Mouse (Mus musculus) left cerebral cortex, adult 11 months (tissue): ENCODE results near the gene Cpne2.
A peak's percentile ranks its signal among the peaks of the same experiment; 100 is the strongest.

Experiments used
- DNase-seq: peaks from one replicate; pipeline ENCODE4 v3.0.0; 2022; ENCODE audit warnings: low spot score

The Cpne2 gene

GRCm38 (mm10) chr8:94537456-94537855, 4.7 kb downstream of the Cpne2 start:
- DNase-seq, result no peak

- DNase-seq, result no peak
Measured at GRCm38 (mm10) chr8:94540025-94540424, 7.2 kb downstream of the Cpne2 start.

- no peak for DNase-seq
Measured at GRCm38 (mm10) chr8:94540889-94541795, 8.4 kb downstream of the Cpne2 start.

GRCm38 (mm10) chr8:94543981-94544380, 11.2 kb downstream of the Cpne2 start:
- no peak for DNase-seq

GRCm38 (mm10) chr8:94549041-94549440, 16.3 kb downstream of the Cpne2 start:
- no peak for DNase-seq

GRCm38 (mm10) chr8:94549482-94549881, 16.7 kb downstream of the Cpne2 start:
- DNase-seq, result no peak

- DNase-seq, result no peak
Measured at GRCm38 (mm10) chr8:94549998-94550397, 17.2 kb downstream of the Cpne2 start.

GRCm38 (mm10) chr8:94551471-94552422, 19.0 kb downstream of the Cpne2 start:
- peak; percentile 73 for DNase-seq

- no peak for DNase-seq
Measured at GRCm38 (mm10) chr8:94552696-94553095, 19.9 kb downstream of the Cpne2 start.

- no peak for DNase-seq
Measured at GRCm38 (mm10) chr8:94557281-94557680, 24.5 kb downstream of the Cpne2 start.

- DNase-seq, result no peak
Measured at GRCm38 (mm10) chr8:94561256-94561655, 28.5 kb downstream of the Cpne2 start.

- DNase-seq, result no peak
Measured at GRCm38 (mm10) chr8:94564421-94564820, 31.6 kb downstream of the Cpne2 start.

- no peak for DNase-seq
Measured at GRCm38 (mm10) chr8:94566033-94566432, 33.2 kb downstream of the Cpne2 start.

GRCm38 (mm10) chr8:94566446-94567158, 33.8 kb downstream of the Cpne2 start:
- no peak for DNase-seq

GRCm38 (mm10) chr8:94567159-94567849, 34.5 kb downstream of the Cpne2 start:
- DNase-seq, result no peak

GRCm38 (mm10) chr8:94568098-94568497, 35.3 kb downstream of the Cpne2 start:
- no peak for DNase-seq

GRCm38 (mm10) chr8:94569419-94569818, 36.6 kb downstream of the Cpne2 start:
- DNase-seq, result no peak

- DNase-seq, result no peak
Measured at GRCm38 (mm10) chr8:94571896-94572295, 39.1 kb downstream of the Cpne2 start.

- peak; percentile 55 for DNase-seq
Measured at GRCm38 (mm10) chr8:94574159-94574907, 41.5 kb downstream of the Cpne2 start.

- DNase-seq, result no peak
Measured at GRCm38 (mm10) chr8:94575148-94575547, 42.4 kb downstream of the Cpne2 start.
